Mouse (Mus musculus) G1E (cell line): Measurements from ENCODE around the gene Aff3. TPM values are rescaled to one million over a fixed set of nuclear protein-coding genes. Genes with fewer than 3 reads are reported as not detected.

Experiments
- ATAC-seq: 2 replicates; pipeline ENCODE4 v1.8.0; 2016; ENCODE audit warnings: mild to moderate bottlenecking; ENCODE audit not compliant: insufficient number of reproducible peaks, poor library complexity, low FRiP score, severe bottlenecking; ENCODE audit errors: extremely low read depth
- DNase-seq: peaks from one replicate; pipeline ENCODE4 v3.0.0; 2012; ENCODE audit warnings: low spot score
- H3K27me3 ChIP-seq: 2 replicates; pipeline ENCODE4 v1.6.1; 2012; ENCODE audit warnings: mild to moderate bottlenecking, low read length, inconsistent platforms; ENCODE audit not compliant: insufficient read depth
- H3K36me3 ChIP-seq: replicated peaks from 2 replicates; pipeline ENCODE3; 2012; ENCODE audit warnings: mild to moderate bottlenecking, inconsistent platforms
- H3K4me1 ChIP-seq: 2 replicates; pipeline ENCODE4 v1.6.1; 2012; ENCODE audit warnings: low read depth, low read length, inconsistent platforms, mixed read lengths; ENCODE audit not compliant: insufficient read depth
- H3K4me3 ChIP-seq: 2 replicates; pipeline ENCODE4 v1.5.1; 2012; ENCODE audit warnings: low read depth, mild to moderate bottlenecking, inconsistent platforms, low read length, moderate library complexity, mixed read lengths
- H3K9me3 ChIP-seq: replicated peaks from 2 replicates; pipeline ENCODE4 v1.6.1; 2012; ENCODE audit warnings: inconsistent platforms
- CTCF ChIP-seq: IDR thresholded peaks from 2 replicates; pipeline ENCODE4 v1.5.1; 2012; ENCODE audit warnings: low read depth, low read length, inconsistent platforms, mixed read lengths
- GATA1 ChIP-seq: IDR thresholded peaks from 2 replicates; pipeline ENCODE4 v1.6.1; 2012; ENCODE audit warnings: borderline replicate concordance, low read length, inconsistent platforms, mixed read lengths
- GATA2 ChIP-seq: IDR thresholded peaks from 2 replicates; pipeline ENCODE4 v1.6.1; 2012; ENCODE audit warnings: low read depth, low read length, inconsistent platforms, borderline replicate concordance
- POLR2AphosphoS5 ChIP-seq: IDR thresholded peaks from 2 replicates; pipeline ENCODE4 v1.6.1; 2012; ENCODE audit warnings: low read depth, low read length, inconsistent platforms; ENCODE audit not compliant: insufficient replicate concordance
- TAL1 ChIP-seq: conservative IDR thresholded peaks from 2 replicates; pipeline ENCODE4 v1.6.1; 2012; ENCODE audit warnings: low read depth, low read length, inconsistent platforms, mixed read lengths
- polyA plus RNA-seq: library from polyadenylated mRNA; stranded (reverse); fragments of >175 nt; gene quantifications from 2 replicates; pipeline ENCODE4 v1.2.3, GENCODE M21; 2012
- total RNA-seq, 2 experiments: library from RNA; stranded (forward) in 1 of 2; stranded (reverse) in 1 of 2; fragments of 200-1000 nt in 1 of 2; fragments of >200 nt in 1 of 2; fragmentation: Nextera tagmentation in 1 of 2; gene quantifications; 2 replicates each; pipeline ENCODE4 v1.2.3; 2014 to 2017

Gene Aff3
- total and polyA plus RNA-seq, 3 experiments, result 2.3 to 6.9 (median 6.3) TPM

DNA sequence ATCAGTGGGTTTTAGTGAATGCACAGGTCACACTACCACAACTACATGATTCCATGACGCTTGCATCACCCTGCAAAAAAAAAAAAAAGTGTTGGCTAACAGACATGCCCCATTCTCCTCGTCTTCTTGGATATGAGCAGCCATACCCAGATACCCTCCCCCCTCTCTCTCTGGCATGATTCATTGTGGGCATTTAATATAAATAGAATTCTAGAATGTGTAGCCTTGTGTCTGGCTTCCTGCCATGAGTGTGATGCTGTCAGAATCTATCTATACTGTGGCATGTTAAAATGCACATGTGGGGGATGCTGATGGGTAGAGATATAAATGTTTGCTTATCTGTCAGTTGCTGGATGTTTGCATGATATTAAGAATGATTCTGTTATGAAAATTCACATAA, 499.1 kb downstream of the Aff3 start:
- Histone ChIP-seq H3K4me3 (no peak overlapping the region), H3K36me3 (no peaks in the 10 kb centered on the region), H3K9me3 (no peaks in the 10 kb centered on the region), H3K4me1 (no peaks in the 10 kb centered on the region), H3K27me3 (peaks cover 6% of the 10 kb centered on the region)
- TF ChIP-seq CTCF (no peak), GATA2 (no peak), POLR2AphosphoS5 (no peak), TAL1 (no peak), GATA1 (no peak)
- ATAC-seq (no peak), DNase-seq (no peak)

DNA sequence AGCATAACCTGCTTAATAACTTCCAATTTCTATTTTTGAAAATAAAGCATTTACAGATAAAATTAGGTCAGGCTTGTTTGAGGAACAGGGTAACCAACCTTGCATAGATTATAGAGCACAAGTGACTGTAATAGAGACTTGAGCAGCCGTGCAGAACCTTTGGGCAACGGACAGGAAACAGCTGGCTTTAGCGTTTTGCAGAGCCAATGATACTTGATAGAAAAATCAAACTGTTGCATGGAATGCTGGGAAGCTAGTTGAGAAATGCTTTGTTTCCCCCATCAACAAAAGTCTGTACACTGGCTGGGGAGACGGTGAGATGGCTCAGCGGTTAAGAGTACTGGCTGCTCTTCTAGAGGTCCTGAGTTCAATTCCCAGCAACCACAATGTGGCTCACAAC, 514.7 kb downstream of the Aff3 start:
- DNase-seq (no peak), ATAC-seq (no peak)
- Histone ChIP-seq H3K36me3 (no peaks in the 10 kb centered on the region), H3K4me1 (no peaks in the 10 kb centered on the region), H3K27me3 (peaks cover 19% of the 10 kb centered on the region; the same call in 1 of the 2 replicates), H3K9me3 (no peaks in the 10 kb centered on the region), H3K4me3 (no peak overlapping the region)
- no peak for TF ChIP-seq TAL1
- no peak for TF ChIP-seq GATA2
- no peak for TF ChIP-seq GATA1

- peaks cover 2% of the 10 kb centered on the region for H3K4me1 ChIP-seq
- H3K36me3 ChIP-seq, result no peaks in the 10 kb centered on the region
- TF ChIP-seq GATA1 (no peak), POLR2AphosphoS5 (no peak), GATA2 (no peak), CTCF (no peak), TAL1 (no peak)
- DNase-seq (no peak), ATAC-seq (no peak)
- no peak overlapping the region for H3K4me3 ChIP-seq
- H3K27me3 ChIP-seq, result peaks cover 26% of the 10 kb centered on the region
- H3K9me3 ChIP-seq, result no peaks in the 10 kb centered on the region
Observed at GRCm38 (mm10) chr1:38146008-38146407, 518.7 kb downstream of the Aff3 start.

GRCm38 (mm10) chr1:38141371-38141770, 523.4 kb downstream of the Aff3 start:
- peaks cover 5% of the 10 kb centered on the region for H3K4me1 ChIP-seq

DNA sequence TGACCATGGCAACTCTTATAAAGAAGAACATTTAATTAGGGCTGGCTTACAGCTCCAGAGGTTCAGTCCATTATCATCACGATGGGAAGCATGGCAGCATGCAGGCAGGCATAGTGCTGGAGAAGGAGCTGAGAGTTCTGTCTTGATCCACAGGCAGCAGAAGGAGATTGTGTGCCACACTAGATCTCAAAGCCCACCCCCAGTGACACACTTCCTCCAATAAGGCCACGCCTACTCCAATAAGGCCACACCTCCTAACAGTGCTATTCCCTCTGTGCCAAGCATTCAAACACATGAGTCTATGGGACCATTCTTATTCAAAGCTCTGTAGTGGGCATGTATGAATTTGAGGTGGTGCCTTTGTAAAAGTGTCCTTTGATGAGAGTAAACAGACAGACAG, 523.8 kb downstream of the Aff3 start:
- Histone ChIP-seq H3K9me3 (no peaks in the 10 kb centered on the region), H3K4me3 (no peak overlapping the region), H3K36me3 (no peaks in the 10 kb centered on the region), H3K4me1 (peaks cover 5% of the 10 kb centered on the region), H3K27me3 (peaks cover 29% of the 10 kb centered on the region)
- no peak for DNase-seq
- ATAC-seq, result no peak
- TF ChIP-seq POLR2AphosphoS5 (no peak), TAL1 (no peak), GATA2 (no peak), CTCF (no peak), GATA1 (no peak)

More at GRCm38 (mm10) chr1:38141371-38141770, 523.4 kb downstream of the Aff3 start:
- Histone ChIP-seq H3K36me3 (no peaks in the 10 kb centered on the region), H3K4me3 (no peak overlapping the region), H3K9me3 (no peaks in the 10 kb centered on the region), H3K27me3 (peaks cover 29% of the 10 kb centered on the region)
- no peak for ATAC-seq
- DNase-seq, result no peak
- TF ChIP-seq GATA2, result no peak
- no peak for TF ChIP-seq CTCF
- no peak for TF ChIP-seq POLR2AphosphoS5
- TF ChIP-seq TAL1, result no peak
- no peak for TF ChIP-seq GATA1

DNA sequence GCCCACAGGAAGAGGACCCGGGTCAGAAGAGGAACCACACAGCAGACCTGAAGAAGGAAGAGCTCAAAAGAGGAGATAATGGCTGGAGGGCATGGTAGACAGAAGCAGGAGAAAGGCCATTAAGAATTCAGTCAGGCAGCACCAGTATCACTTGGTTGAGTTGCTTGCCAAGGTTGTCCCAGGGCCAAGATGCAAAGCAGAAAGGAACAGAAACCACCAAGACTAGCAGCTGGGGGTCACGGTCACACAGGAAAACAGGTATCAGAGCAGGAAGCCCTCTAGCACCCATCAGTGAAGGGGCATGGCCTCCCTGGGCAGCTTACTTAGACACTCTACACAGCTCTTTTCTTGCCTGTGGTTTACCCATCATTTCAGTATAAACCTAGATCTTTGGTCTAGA, 525.4 kb downstream of the Aff3 start:
- ATAC-seq, result no peak

GRCm38 (mm10) chr1:38132942-38133341, 531.8 kb downstream of the Aff3 start:
- H3K4me1 ChIP-seq, result peaks cover 26% of the 10 kb centered on the region
- no peaks in the 10 kb centered on the region for H3K9me3 ChIP-seq
- no peaks in the 10 kb centered on the region for H3K36me3 ChIP-seq
- peaks cover 27% of the 10 kb centered on the region for H3K27me3 ChIP-seq
- no peak overlapping the region for H3K4me3 ChIP-seq
- DNase-seq, result no peak
- TF ChIP-seq CTCF (no peak), TAL1 (no peak), GATA2 (no peak), GATA1 (no peak), POLR2AphosphoS5 (no peak)
- no peak for ATAC-seq

More for the DNA sequence above, 525.4 kb downstream of the Aff3 start:
- TF ChIP-seq TAL1, result no peak
- TF ChIP-seq GATA2, result no peak
- no peak for TF ChIP-seq POLR2AphosphoS5
- TF ChIP-seq CTCF, result no peak
- no peak for TF ChIP-seq GATA1
- Histone ChIP-seq H3K4me3 (no peak overlapping the region), H3K27me3 (peaks cover 26% of the 10 kb centered on the region), H3K4me1 (peaks cover 5% of the 10 kb centered on the region), H3K36me3 (no peaks in the 10 kb centered on the region), H3K9me3 (no peaks in the 10 kb centered on the region)
- DNase-seq, result no peak
